Mouse (Mus musculus) adrenal gland, postnatal 36 days (tissue): Measurements from ENCODE around the gene Serac1. TPM values are rescaled to one million over a fixed set of nuclear protein-coding genes. Genes with fewer than 3 reads are reported as not detected.

Experiments used
- DNase-seq, 2 experiments: peaks; one replicate each; pipeline ENCODE4 v3.0.0; 2021; ENCODE audit warnings: mixed read lengths in 1 of 2
- total RNA-seq, 2 experiments: library from RNA; stranded (reverse); gene quantifications; 2 replicates each; pipeline ENCODE4 v1.2.3; 2021

The Serac1 gene
- total RNA-seq, 2 experiments from 2014 or later = 6.6 to 7.7 TPM

- DNase-seq = no peak
These were observed 74.3 kb downstream of the Serac1 start for GRCm38 (mm10) chr17:6005246-6005637.

- DNase-seq = no peak
These were observed 75.9 kb downstream of the Serac1 start for GRCm38 (mm10) chr17:6003661-6004060.

GRCm38 (mm10) chr17:6002563-6002962 lies 77.0 kb downstream of the Serac1 start:
- no peak for DNase-seq

GRCm38 (mm10) chr17:6001836-6002235 lies 77.7 kb downstream of the Serac1 start:
- no peak for DNase-seq

GRCm38 (mm10) chr17:6001389-6001788 lies 78.2 kb downstream of the Serac1 start:
- DNase-seq = no peak

- DNase-seq = no peak
These were observed 78.6 kb downstream of the Serac1 start for GRCm38 (mm10) chr17:6000864-6001319.

- DNase-seq = no peak
These were observed 80.5 kb downstream of the Serac1 start for GRCm38 (mm10) chr17:5999039-5999543.

GRCm38 (mm10) chr17:5998235-5998500 lies 81.4 kb downstream of the Serac1 start:
- DNase-seq = no peak

- peak; percentile 76 to 81 for DNase-seq
These were observed 81.9 kb downstream of the Serac1 start for GRCm38 (mm10) chr17:5997380-5998234.

- DNase-seq = no peak
These were observed 83.0 kb downstream of the Serac1 start for GRCm38 (mm10) chr17:5996589-5996988.

- DNase-seq = peak; percentile 67 to 68
These were observed 84.9 kb downstream of the Serac1 start for GRCm38 (mm10) chr17:5994606-5995005.

- DNase-seq = no peak
These were observed 85.8 kb downstream of the Serac1 start for GRCm38 (mm10) chr17:5993581-5994260.

GRCm38 (mm10) chr17:5992866-5993580 lies 86.5 kb downstream of the Serac1 start:
- DNase-seq = peak; percentile 29 to 52

Other genes with a start within 250 kb of the Serac1 start
- gene Snx9, start 238.4 kb downstream of the Serac1 start, total RNA-seq = 10 to 100 TPM; 49.7 to 57.2 TPM
- 10 to 100 TPM; 10.2 to 20.7 TPM for gene Synj2, start 138.5 kb downstream of the Serac1 start, total RNA-seq
- 10 to 100 TPM; 86.7 to 90.8 TPM for gene Gtf2h5, start within 50 bp of the Serac1 start, total RNA-seq
- gene Tulp4, start 26.7 kb upstream of the Serac1 start, total RNA-seq = 10 to 100 TPM; 84.4 to 86.5 TPM
- gene Tmem181a, start 177.1 kb upstream of the Serac1 start, total RNA-seq = 10 to 100 TPM; 12.0 to 17.3 TPM
- 1 to 10 TPM; 2.7 to 3.5 TPM for gene Dynlt1a, start 237.8 kb upstream of the Serac1 start, total RNA-seq